Mouse (Mus musculus) T-cell, adult 2 months (primary cell): Measurements from ENCODE around the gene Zfp954.
"Not testable (repeated sequence)": the region's sequence is repeated elsewhere in the genome, so short reads cannot be mapped to it uniquely, and the experiment has no call there.

Experiments used
- DNase-seq: peaks from one replicate; pipeline ENCODE4 v3.0.0; 2022; ENCODE audit warnings: low spot score

The Zfp954 gene

GRCm38 (mm10) chr7:7120921-7121601 is at the start of gene Zfp954:
TSS of gene Zfp954 (minus strand) at chr7:7121488.
- peak; percentile 82 for DNase-seq

- DNase-seq = no peak
These were observed 24.8 kb upstream of the Zfp954 start for GRCm38 (mm10) chr7:7145991-7146608.

- no peak for DNase-seq
These were observed 22.9 kb upstream of the Zfp954 start for GRCm38 (mm10) chr7:7144215-7144614.

GRCm38 (mm10) chr7:7136379-7136866 is 15.1 kb upstream of the Zfp954 start, which contains the start of gene Zfp773:
TSS of gene Zfp773 (minus strand) at chr7:7136755.
- peak; percentile 25 for DNase-seq

GRCm38 (mm10) chr7:7132751-7133150 is 11.5 kb upstream of the Zfp954 start:
- no peak for DNase-seq

GRCm38 (mm10) chr7:7130491-7131124 is 9.3 kb upstream of the Zfp954 start:
- not testable (repeated sequence) for DNase-seq

GRCm38 (mm10) chr7:7121602-7121980 is 303 bp upstream of the Zfp954 start:
- no peak for DNase-seq

GRCm38 (mm10) chr7:7118441-7118840 is 2.8 kb downstream of the Zfp954 start:
- no peak for DNase-seq

GRCm38 (mm10) chr7:7108501-7108900 is 12.8 kb downstream of the Zfp954 start:
- DNase-seq = no peak
